Mouse (Mus musculus): ENCODE measurements around the gene Stfa3. TPM values are rescaled to one million over a fixed set of nuclear protein-coding genes. Genes with fewer than 3 reads are reported as not detected.

Gene Stfa3
- total RNA-seq, 2 experiments from 2014 or later = not detected

Other genes starting within 250 kb of the Stfa3 start
- not detected for gene Gm5416, start 245.0 kb downstream of the Stfa3 start, total RNA-seq (2021)
- not detected for gene 2010005H15Rik, start 233.9 kb downstream of the Stfa3 start, total RNA-seq (2021)
- gene Stfa1, start 178.4 kb downstream of the Stfa3 start, total RNA-seq (2021) = not detected
- not detected for gene BC117090, start 121.1 kb downstream of the Stfa3 start, total RNA-seq (2021)
- not detected for gene BC100530, start 87.6 kb downstream of the Stfa3 start, total RNA-seq (2021)
- not detected for gene Stfa2, start 46.9 kb downstream of the Stfa3 start, total RNA-seq (2021)
- gene Casr, start 106.7 kb upstream of the Stfa3 start, total RNA-seq (2021) = 1 to 10 TPM; 1.5 to 1.8 TPM
- gene Cd86, start 210.7 kb upstream of the Stfa3 start, total RNA-seq (2021) = 1 to 10 TPM; 1.5 to 1.8 TPM
- under 1 TPM; 0.25 to 0.43 TPM for gene Ildr1, start 238.6 kb upstream of the Stfa3 start, total RNA-seq (2021)

Data from left cerebral cortex, postnatal 36 days (tissue).